Mouse (Mus musculus) forebrain, embryonic 11.5 days (tissue): ENCODE measurements around the gene Kif3a. TPM values are rescaled to one million over a fixed set of nuclear protein-coding genes. Genes with fewer than 3 reads are reported as not detected.
"Not testable (repeated sequence)": the region's sequence is repeated elsewhere in the genome, so short reads cannot be mapped to it uniquely, and the experiment has no call there.

ENCODE experiments used
- ATAC-seq: fragments of 200-750 bp; cut with Nextera tagmentation; replicated peaks from 2 replicates; pipeline ENCODE4 v1.8.0; 2017; ENCODE audit warnings: moderate TSS enrichment; ENCODE audit not compliant: low FRiP score
- DNase-seq: peaks from one replicate; pipeline ENCODE4 v3.0.0-alpha.2; 2017; ENCODE audit warnings: low spot score
- H3K27ac ChIP-seq: fragments of 300-500 bp; sonication (generic); 2 replicates; pipeline ENCODE4 v1.5.1; 2014; ENCODE audit warnings: low read depth, low read length
- H3K27me3 ChIP-seq: fragments of 300-500 bp; sonication (generic); 2 replicates; pipeline ENCODE4 v1.6.1; 2014; ENCODE audit warnings: mild to moderate bottlenecking, low read length, mixed read lengths; ENCODE audit not compliant: control insufficient read depth, insufficient read depth
- H3K36me3 ChIP-seq: fragments of 300-500 bp; sonication (generic); 2 replicates; pipeline ENCODE4 v1.6.1; 2014; ENCODE audit warnings: mild to moderate bottlenecking, low read length, moderate library complexity, mixed read lengths; ENCODE audit not compliant: control insufficient read depth, insufficient read depth
- H3K4me1 ChIP-seq: fragments of 300-500 bp; sonication (generic); replicated peaks from 2 replicates; pipeline ENCODE4 v1.6.1; 2014; ENCODE audit warnings: low read length, mixed read lengths; ENCODE audit not compliant: control insufficient read depth, insufficient read depth
- H3K4me2 ChIP-seq: fragments of 300-500 bp; sonication (generic); 2 replicates; pipeline ENCODE4 v1.6.1; 2014; ENCODE audit warnings: low read depth, mild to moderate bottlenecking, low read length, moderate library complexity, mixed read lengths; ENCODE audit not compliant: severe bottlenecking
- H3K4me3 ChIP-seq: fragments of 300-500 bp; sonication (generic); 2 replicates; pipeline ENCODE4 v1.5.1; 2014; ENCODE audit warnings: low read depth, low read length
- H3K9ac ChIP-seq: fragments of 300-500 bp; sonication (generic); 2 replicates; pipeline ENCODE4 v1.6.1; 2014; ENCODE audit warnings: low read length
- H3K9me3 ChIP-seq: fragments of 300-500 bp; sonication (generic); 2 replicates; pipeline ENCODE4 v1.6.1; 2016; ENCODE audit warnings: low read length, mixed read lengths; ENCODE audit not compliant: control insufficient read depth
- WGBS: fragments of 180-500 bp; shearing (Covaris S2); extraction: QIAGEN DNeasy Blood & Tissue Kit; methylation state at CpG from one replicate; pipeline ENCODE4 v1.1.7; 2014; 5-methylcytosine and 5-hydroxymethylcytosine counted together
- polyA plus RNA-seq: library from polyadenylated mRNA; unstranded; fragments of >200 nt; fragmentation: Nextera tagmentation; extraction: Ambion mirVana; gene quantifications from 2 replicates; pipeline ENCODE4 v1.2.1, GENCODE M21; 2014

Kif3a gene
- polyA plus RNA-seq, 1 experiment from 2014 or later = 78.6 TPM

GRCm38 (mm10) chr11:53551754-53552153 is 15.4 kb upstream of the Kif3a start:
- no peak for ATAC-seq
- H3K27ac ChIP-seq = no peak overlapping the region
- no peaks in the 10 kb centered on the region for H3K4me1 ChIP-seq
- no peaks in the 10 kb centered on the region for H3K9me3 ChIP-seq
- WGBS = 80% methylated on average over 12 of the region's 12 CpGs
- H3K36me3 ChIP-seq = no peaks in the 10 kb centered on the region
- H3K4me3 ChIP-seq = no peak overlapping the region
- DNase-seq = no peak
- H3K4me2 ChIP-seq = no peak overlapping the region
- no peak overlapping the region for H3K9ac ChIP-seq
- H3K27me3 ChIP-seq = no peaks in the 10 kb centered on the region

GRCm38 (mm10) chr11:53556529-53556928 is 10.7 kb upstream of the Kif3a start:
- not testable (repeated sequence) for H3K36me3 ChIP-seq, H3K27ac ChIP-seq, H3K4me2 ChIP-seq, H3K9ac ChIP-seq, H3K4me3 ChIP-seq, DNase-seq, H3K9me3 ChIP-seq, H3K4me1 ChIP-seq, H3K27me3 ChIP-seq, ATAC-seq
- WGBS = 95% methylated on average over 9 of the region's 20 CpGs

- H3K27me3 ChIP-seq, H3K4me1 ChIP-seq, ATAC-seq, H3K27ac ChIP-seq, H3K4me3 ChIP-seq, DNase-seq, H3K4me2 ChIP-seq, H3K9ac ChIP-seq, H3K36me3 ChIP-seq, H3K9me3 ChIP-seq: not testable (repeated sequence)
- 94% methylated on average over 1 of the region's 3 CpGs for WGBS
Measured at GRCm38 (mm10) chr11:53557992-53558391, 9.2 kb upstream of the Kif3a start.

- H3K36me3 ChIP-seq, H3K9me3 ChIP-seq, H3K4me1 ChIP-seq, H3K9ac ChIP-seq, H3K4me3 ChIP-seq, H3K27me3 ChIP-seq, DNase-seq, ATAC-seq, H3K27ac ChIP-seq, H3K4me2 ChIP-seq: not testable (repeated sequence)
- WGBS = 97% methylated on average over 1 of the region's 3 CpGs
Measured at GRCm38 (mm10) chr11:53559980-53560379, 7.2 kb upstream of the Kif3a start.

- H3K4me3 ChIP-seq = no peak overlapping the region
- no peaks in the 10 kb centered on the region for H3K36me3 ChIP-seq
- DNase-seq (no peak), ATAC-seq (no peak)
- no peaks in the 10 kb centered on the region for H3K4me1 ChIP-seq
- no peak overlapping the region for H3K9ac ChIP-seq
- H3K27me3 ChIP-seq = no peaks in the 10 kb centered on the region
- WGBS = 84% methylated on average over 2 of the region's 2 CpGs
- H3K4me2 ChIP-seq = no peak overlapping the region
- H3K27ac ChIP-seq = no peak overlapping the region
- H3K9me3 ChIP-seq = no peaks in the 10 kb centered on the region
Measured at GRCm38 (mm10) chr11:53561986-53562385, 5.2 kb upstream of the Kif3a start.

GRCm38 (mm10) chr11:53566646-53567045 is 533 bp upstream of the Kif3a start:
- no peak for DNase-seq
- H3K4me2 ChIP-seq = peak overlapping the region; percentile 86
- no peaks in the 10 kb centered on the region for H3K4me1 ChIP-seq
- H3K9me3 ChIP-seq = no peaks in the 10 kb centered on the region
- ATAC-seq = peak; percentile 26; the same call in 1 of the 2 replicates
- H3K36me3 ChIP-seq = no peaks in the 10 kb centered on the region
- no peak overlapping the region for H3K27ac ChIP-seq
- peak overlapping the region; percentile 88; the same call in 1 of the 2 replicates for H3K4me3 ChIP-seq
- no peak overlapping the region for H3K9ac ChIP-seq
- WGBS = 86% methylated on average over 4 of the region's 4 CpGs
- no peaks in the 10 kb centered on the region for H3K27me3 ChIP-seq

GRCm38 (mm10) chr11:53580562-53580961 is 13.4 kb downstream of the Kif3a start:
- H3K36me3 ChIP-seq = peaks cover 4% of the 10 kb centered on the region; the same call in 1 of the 2 replicates
- H3K9me3 ChIP-seq = no peaks in the 10 kb centered on the region
- DNase-seq = no peak
- H3K4me2 ChIP-seq = no peak overlapping the region
- H3K4me3 ChIP-seq = no peak overlapping the region
- no peak overlapping the region for H3K27ac ChIP-seq
- no peaks in the 10 kb centered on the region for H3K27me3 ChIP-seq
- no peak overlapping the region for H3K9ac ChIP-seq
- ATAC-seq = no peak
- no peaks in the 10 kb centered on the region for H3K4me1 ChIP-seq
- WGBS = 97% methylated on average over 3 of the region's 3 CpGs

- Histone ChIP-seq H3K9me3 (no peaks in the 10 kb centered on the region), H3K4me1 (no peaks in the 10 kb centered on the region), H3K27me3 (no peaks in the 10 kb centered on the region), H3K27ac (no peak overlapping the region), H3K4me2 (no peak overlapping the region), H3K4me3 (no peak overlapping the region), H3K9ac (no peak overlapping the region), H3K36me3 (peaks cover 4% of the 10 kb centered on the region; the same call in 1 of the 2 replicates)
- DNase-seq = no peak
- no peak for ATAC-seq
- WGBS = 85% methylated on average over 10 of the region's 10 CpGs
Measured at GRCm38 (mm10) chr11:53583151-53583550, 16.0 kb downstream of the Kif3a start.

GRCm38 (mm10) chr11:53584849-53585248 is 17.7 kb downstream of the Kif3a start:
- Histone ChIP-seq H3K27me3 (no peaks in the 10 kb centered on the region), H3K4me1 (no peaks in the 10 kb centered on the region), H3K4me3 (no peak overlapping the region), H3K9me3 (no peaks in the 10 kb centered on the region), H3K9ac (no peak overlapping the region), H3K36me3 (peaks cover 4% of the 10 kb centered on the region; the same call in 1 of the 2 replicates), H3K4me2 (no peak overlapping the region), H3K27ac (no peak overlapping the region)
- no peak for ATAC-seq
- no peak for DNase-seq
- WGBS = 51% methylated on average over 3 of the region's 3 CpGs
